Comparison of ENCODE assay signal across 12 mouse cellular contexts in genomic region chr7:110941116-110941521, GRCm38 (mm10). TPM values are rescaled to one million over a fixed set of nuclear protein-coding genes. Genes with fewer than 3 reads are reported as not detected.
A peak's percentile ranks its signal among the peaks of the same experiment; 100 is the strongest.
DNase-seq lines count a peak whose midpoint lies in the region; ATAC-seq and TF ChIP-seq lines count a peak whose summit lies in the region.
"Had no signal": no experiment of that assay in that cellular context is flagged by ENCODE, and none has a peak within 500 bp of the region (broad histone marks: within the 10 kb centered on the region; RNA-seq: fewer than 3 reads in every experiment).

No protein-coding gene starts in this region.

- TF ChIP-seq CTCF in stomach, postnatal 0 days (IDR thresholded peaks at IDR 0.05; ENCODE audit: low read depth) = no peak

- no peaks in the 10 kb centered on the region for H3K27me3 ChIP-seq in heart, embryonic 10.5 days (ENCODE audit: insufficient read depth, poor library complexity, severe bottlenecking)
- H3K27me3 ChIP-seq in midbrain, embryonic 10.5 days (ENCODE audit: low read depth, poor library complexity, severe bottlenecking) = no peaks in the 10 kb centered on the region
- no peaks in the 10 kb centered on the region for H3K27me3 ChIP-seq in midbrain, embryonic 14.5 days (ENCODE audit: control insufficient read depth, insufficient read depth, low read length)
- H3K27me3 ChIP-seq in liver, embryonic 13.5 days = no peaks in the 10 kb centered on the region
- no peaks in the 10 kb centered on the region for H3K27me3 ChIP-seq in stomach, postnatal 0 days (ENCODE audit: control insufficient read depth, insufficient read depth, low read length)
- no peaks in the 10 kb centered on the region for H3K27me3 ChIP-seq in hindbrain, embryonic 14.5 days (ENCODE audit: control insufficient read depth, insufficient read depth, low read length)
- H3K27me3 ChIP-seq: limb, embryonic 15.5 days had no signal

- H3K27ac ChIP-seq in heart, embryonic 10.5 days = peak overlapping the region; percentile 69; the same call in 1 of the 2 replicates
- 0 out of 2 replicates have a peak overlapping the region, but pooled peaks have one; percentile 1 for H3K27ac ChIP-seq in midbrain, embryonic 10.5 days (replicated peaks)
- H3K27ac ChIP-seq in midbrain, embryonic 14.5 days (replicated peaks; ENCODE audit: low read depth, low read length) = no peak overlapping the region
- H3K27ac ChIP-seq in liver, embryonic 13.5 days = peak overlapping the region; percentile 79
- H3K27ac ChIP-seq in stomach, postnatal 0 days (replicated peaks) = peak overlapping the region; percentile 41; the same call in 1 of the 2 replicates
- no peak overlapping the region for H3K27ac ChIP-seq in hindbrain, embryonic 14.5 days
- H3K27ac ChIP-seq: hindbrain, embryonic 10.5 days had no signal

- no peak for DNase-seq in heart, embryonic 10.5 days (ENCODE audit: low spot score)
- DNase-seq in heart, postnatal 4 days = no peak
- DNase-seq in midbrain, embryonic 10.5 days (ENCODE audit: low spot score) = no peak
- no peak for DNase-seq in midbrain, embryonic 14.5 days
- no peak for DNase-seq in liver, embryonic 13.5 days
- no peak for DNase-seq in stomach, postnatal 0 days (ENCODE audit: low spot score)
- no peak for DNase-seq in hindbrain, embryonic 14.5 days (ENCODE audit: low spot score)
- DNase-seq: right cerebral cortex, postnatal 14 days had no signal

- WGBS in heart, embryonic 10.5 days = 56% methylated on average over 4 of the region's 4 CpGs
- WGBS in midbrain, embryonic 10.5 days = 91% methylated on average over 4 of the region's 4 CpGs
- WGBS in midbrain, embryonic 14.5 days = 88% methylated on average over 4 of the region's 4 CpGs
- 28% methylated on average over 4 of the region's 4 CpGs for WGBS in liver, embryonic 13.5 days (ENCODE audit: insufficient replicate concordance)
- 63% methylated on average over 4 of the region's 4 CpGs for WGBS in stomach, postnatal 0 days
- WGBS in hindbrain, embryonic 14.5 days = 86% methylated on average over 4 of the region's 4 CpGs

- H3K36me3 ChIP-seq in heart, embryonic 10.5 days = no peaks in the 10 kb centered on the region
- H3K36me3 ChIP-seq in midbrain, embryonic 10.5 days = no peaks in the 10 kb centered on the region
- no peaks in the 10 kb centered on the region for H3K36me3 ChIP-seq in midbrain, embryonic 14.5 days (ENCODE audit: control insufficient read depth, insufficient read depth, low read length)
- H3K36me3 ChIP-seq in liver, embryonic 13.5 days = no peaks in the 10 kb centered on the region
- H3K36me3 ChIP-seq in stomach, postnatal 0 days (ENCODE audit: control insufficient read depth, insufficient read depth, low read length) = no peaks in the 10 kb centered on the region
- H3K36me3 ChIP-seq in hindbrain, embryonic 14.5 days (replicated peaks; ENCODE audit: control insufficient read depth, insufficient read depth) = no peaks in the 10 kb centered on the region
- H3K36me3 ChIP-seq: hindbrain, embryonic 10.5 days; limb, embryonic 15.5 days had no signal

- H3K9me3 ChIP-seq in heart, embryonic 10.5 days = no peaks in the 10 kb centered on the region
- H3K9me3 ChIP-seq in midbrain, embryonic 10.5 days (replicated peaks) = no peaks in the 10 kb centered on the region
- no peaks in the 10 kb centered on the region for H3K9me3 ChIP-seq in midbrain, embryonic 14.5 days (ENCODE audit: control insufficient read depth, low read length)
- no peaks in the 10 kb centered on the region for H3K9me3 ChIP-seq in liver, embryonic 13.5 days (replicated peaks)
- H3K9me3 ChIP-seq in stomach, postnatal 0 days (ENCODE audit: control insufficient read depth, low read length) = no peaks in the 10 kb centered on the region
- no peaks in the 10 kb centered on the region for H3K9me3 ChIP-seq in hindbrain, embryonic 14.5 days (ENCODE audit: control insufficient read depth, low read length)
- H3K9me3 ChIP-seq: hindbrain, embryonic 10.5 days; limb, embryonic 15.5 days had no signal

- H3K4me1 ChIP-seq in heart, embryonic 10.5 days = peaks cover 17% of the 10 kb centered on the region
- peaks cover 7% of the 10 kb centered on the region; the same call in 1 of the 2 replicates for H3K4me1 ChIP-seq in midbrain, embryonic 10.5 days
- no peaks in the 10 kb centered on the region for H3K4me1 ChIP-seq in midbrain, embryonic 14.5 days (ENCODE audit: control insufficient read depth, insufficient read depth, low read length)
- peaks cover 26% of the 10 kb centered on the region for H3K4me1 ChIP-seq in liver, embryonic 13.5 days (replicated peaks)
- no peaks in the 10 kb centered on the region for H3K4me1 ChIP-seq in stomach, postnatal 0 days (replicated peaks; ENCODE audit: control insufficient read depth, insufficient read depth)
- H3K4me1 ChIP-seq in hindbrain, embryonic 14.5 days (replicated peaks; ENCODE audit: control insufficient read depth, insufficient read depth, low read length) = no peaks in the 10 kb centered on the region

- TF ChIP-seq EP300 in stomach, postnatal 0 days (optimal IDR thresholded peaks at IDR 0.05) = no peak

- H3K4me3 ChIP-seq in heart, embryonic 10.5 days = no peak overlapping the region
- no peak overlapping the region for H3K4me3 ChIP-seq in midbrain, embryonic 10.5 days
- H3K4me3 ChIP-seq in midbrain, embryonic 14.5 days (replicated peaks; ENCODE audit: low read depth, low read length) = no peak overlapping the region
- no peak overlapping the region for H3K4me3 ChIP-seq in liver, embryonic 13.5 days (replicated peaks)
- H3K4me3 ChIP-seq in stomach, postnatal 0 days (ENCODE audit: low read depth, low read length) = no peak overlapping the region
- no peak overlapping the region for H3K4me3 ChIP-seq in hindbrain, embryonic 14.5 days (replicated peaks; ENCODE audit: low read length)
- H3K4me3 ChIP-seq: hindbrain, embryonic 10.5 days; limb, embryonic 15.5 days had no signal

- ATAC-seq in midbrain, embryonic 14.5 days (ENCODE audit: low FRiP score, low TSS enrichment) = no peak
- peak; percentile 56 for ATAC-seq in liver, embryonic 13.5 days (ENCODE audit: low read depth)
- no peak for ATAC-seq in stomach, postnatal 0 days (ENCODE audit: low FRiP score, low TSS enrichment)
- ATAC-seq in monocyte, adult 5-6 weeks (replicated peaks; ENCODE audit: insufficient number of reproducible peaks, low FRiP score, low TSS enrichment, poor library complexity, severe bottlenecking) = no peak
- no peak for ATAC-seq in hindbrain, embryonic 14.5 days (ENCODE audit: low FRiP score)
- ATAC-seq: CD4-positive, CD25-positive, alpha-beta regulatory T cell, adult 4 months had no signal

- H3K4me2 ChIP-seq in midbrain, embryonic 14.5 days (ENCODE audit: low read length) = no peak overlapping the region
- H3K4me2 ChIP-seq in liver, embryonic 13.5 days = peak overlapping the region; percentile 1; the same call in 1 of the 2 replicates
- H3K4me2 ChIP-seq in stomach, postnatal 0 days (replicated peaks; ENCODE audit: low read depth) = no peak overlapping the region
- H3K4me2 ChIP-seq in hindbrain, embryonic 14.5 days (replicated peaks) = no peak overlapping the region
- H3K4me2 ChIP-seq: limb, embryonic 15.5 days had no signal

- H3K9ac ChIP-seq in midbrain, embryonic 14.5 days (replicated peaks; ENCODE audit: low read length) = no peak overlapping the region
- peak overlapping the region; percentile 34; the same call in 1 of the 2 replicates for H3K9ac ChIP-seq in liver, embryonic 13.5 days
- H3K9ac ChIP-seq in stomach, postnatal 0 days (ENCODE audit: low read length) = no peak overlapping the region
- H3K9ac ChIP-seq in hindbrain, embryonic 14.5 days = no peak overlapping the region
- H3K9ac ChIP-seq: limb, embryonic 15.5 days had no signal

RNA-seq across cellular contexts. Expression of gene Mrvi1, which starts 41.1 kb away (rescaled TPM):
- polyA plus RNA-seq in heart, embryonic 10.5 days (2016; fragmentation: Nextera tagmentation; extraction: Ambion mirVana) = 5.1 and 6.5 TPM in 2 replicates
- total RNA-seq in heart, postnatal 4 days (2021) = 10 to 100 TPM; 10.4 to 13.2 TPM
- polyA plus RNA-seq in midbrain, embryonic 10.5 days (2016; fragmentation: Nextera tagmentation; extraction: Ambion mirVana) = 1.0 and 1.6 TPM in 2 replicates
- polyA plus RNA-seq in midbrain, embryonic 14.5 days (2014; fragmentation: Nextera tagmentation; extraction: Ambion mirVana) = 0.73 and 0.99 TPM in 2 replicates
- 6.2 and 9.4 TPM in 2 replicates for polyA plus RNA-seq in liver, embryonic 13.5 days (2015; fragmentation: Nextera tagmentation; extraction: Ambion mirVana)
- polyA plus RNA-seq in stomach, postnatal 0 days (2015; fragmentation: Nextera tagmentation; extraction: Ambion mirVana) = 8.4 and 9.1 TPM in 2 replicates
- total RNA-seq in monocyte, adult 5-6 weeks (2017) = 0.19 to 10.2 TPM (median 1.1 TPM) in 3 replicates
- 1.6 and 1.8 TPM in 2 replicates for polyA plus RNA-seq in hindbrain, embryonic 14.5 days (2014; fragmentation: Nextera tagmentation; extraction: Ambion mirVana)

Comparison
In these comparisons a context has a peak if more than half of its experiments do, and no peak if none do; other contexts are left out.
1. H3K27ac ChIP-seq: peak in heart, embryonic 10.5 days (single experiment), midbrain, embryonic 10.5 days (single experiment), liver, embryonic 13.5 days (single experiment) and stomach, postnatal 0 days (single experiment); none in midbrain, embryonic 14.5 days (single experiment) and hindbrain, embryonic 14.5 days (single experiment).